Mouse (Mus musculus) spleen, adult 2 months (tissue): ENCODE results near the gene Ttc1.

Experiments
- CTCF ChIP-seq: fragments of 200-500 bp; IDR thresholded peaks from 2 replicates; pipeline ENCODE4 v1.5.1; 2011; ENCODE audit warnings: mild to moderate bottlenecking, inconsistent platforms; ENCODE audit not compliant: insufficient read depth, insufficient read length, insufficient replicate concordance; ENCODE audit errors: extremely low read depth
- POLR2A ChIP-seq: fragments of 200-500 bp; IDR thresholded peaks from 2 replicates; pipeline ENCODE4 v1.6.1; 2011; ENCODE audit warnings: low read depth, low read length, inconsistent platforms

DNA sequence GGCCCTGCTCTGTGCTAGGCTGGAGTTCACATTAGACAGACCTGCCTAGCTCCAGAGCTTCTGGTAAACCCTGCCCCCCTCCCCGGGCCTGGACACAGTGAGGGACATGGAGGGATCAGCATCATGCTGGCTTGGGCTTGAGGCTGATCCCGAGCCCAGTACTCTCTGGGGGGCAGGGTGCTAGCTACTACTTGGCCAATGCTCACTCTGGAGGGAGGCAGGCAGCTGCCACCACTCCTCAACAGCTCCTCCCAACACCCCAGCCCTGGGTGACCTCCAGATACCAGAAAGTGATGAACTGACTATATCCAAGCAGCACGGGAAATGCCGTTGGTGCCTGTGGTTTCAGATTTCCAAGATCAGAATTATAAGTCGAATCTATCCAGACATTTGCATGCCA lies 25.9 kb upstream of the Ttc1 start:
- no peak for TF ChIP-seq POLR2A
- TF ChIP-seq CTCF, result no peak
